25 mouse cellular contexts compared by ENCODE assay signal in the genomic region with DNA sequence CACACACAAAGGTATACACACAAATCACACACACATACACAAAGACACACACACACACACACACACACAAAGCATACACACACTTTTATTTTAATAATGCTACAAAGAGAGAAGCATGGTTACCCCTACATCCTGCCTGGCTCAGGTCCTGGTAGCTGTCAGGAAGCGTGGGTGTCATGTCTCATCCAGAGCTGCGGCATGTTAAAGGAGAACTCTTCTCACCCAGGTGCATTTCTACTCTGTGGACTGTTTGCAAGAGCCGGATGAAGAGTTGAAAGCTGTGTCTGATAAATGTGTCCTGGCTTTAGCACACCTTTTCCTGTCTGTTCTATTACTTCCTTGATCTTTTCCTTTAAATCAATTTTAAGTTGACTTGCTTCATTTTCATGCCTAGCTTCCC. TPM values are rescaled to one million over a fixed set of nuclear protein-coding genes. Genes with fewer than 3 reads are reported as not detected.
DNase-seq lines count a peak whose midpoint lies in the region; ATAC-seq and TF ChIP-seq lines count a peak whose summit lies in the region.
"Had no signal": no experiment of that assay in that cellular context is flagged by ENCODE, and none has a peak within 500 bp of the region (broad histone marks: within the 10 kb centered on the region; RNA-seq: fewer than 3 reads in every experiment).

No protein-coding gene starts in this region.

- H3K27me3 ChIP-seq in kidney, embryonic 16.5 days (ENCODE audit: insufficient read depth, low read length), result no peaks in the 10 kb centered on the region
- no peaks in the 10 kb centered on the region for H3K27me3 ChIP-seq in neural tube, embryonic 11.5 days (ENCODE audit: control insufficient read depth, insufficient read depth, low read length)
- H3K27me3 ChIP-seq in lung, postnatal 0 days (replicated peaks; ENCODE audit: insufficient read depth, low read length), result peaks cover 3% of the 10 kb centered on the region; the same call in 1 of the 2 replicates

- 61% methylated on average over 3 of the region's 3 CpGs for WGBS in kidney, embryonic 16.5 days
- 81% methylated on average over 3 of the region's 3 CpGs for WGBS in neural tube, embryonic 11.5 days
- 43% methylated on average over 3 of the region's 3 CpGs for WGBS in lung, postnatal 0 days

- H3K36me3 ChIP-seq in kidney, embryonic 16.5 days (ENCODE audit: insufficient read depth, low read length), result no peaks in the 10 kb centered on the region
- no peaks in the 10 kb centered on the region for H3K36me3 ChIP-seq in neural tube, embryonic 11.5 days (ENCODE audit: control insufficient read depth, insufficient read depth, low read length)
- H3K36me3 ChIP-seq in lung, postnatal 0 days (ENCODE audit: insufficient read depth, low read length), result no peaks in the 10 kb centered on the region

- no peak for TF ChIP-seq CTCF in lung, postnatal 0 days (IDR thresholded peaks at IDR 0.05)

- no peak for TF ChIP-seq EP300 in lung, postnatal 0 days (IDR thresholded peaks at IDR 0.05)

- H3K4me2 ChIP-seq in kidney, embryonic 16.5 days (replicated peaks; ENCODE audit: low read depth, low read length), result no peak overlapping the region
- no peak overlapping the region for H3K4me2 ChIP-seq in neural tube, embryonic 11.5 days (ENCODE audit: low read depth)
- no peak overlapping the region for H3K4me2 ChIP-seq in lung, postnatal 0 days (replicated peaks; ENCODE audit: low read depth, low read length)

- H3K9ac ChIP-seq in kidney, embryonic 16.5 days (replicated peaks; ENCODE audit: low read length), result no peak overlapping the region
- no peak overlapping the region for H3K9ac ChIP-seq in neural tube, embryonic 11.5 days (ENCODE audit: low read length)
- no peak overlapping the region for H3K9ac ChIP-seq in lung, postnatal 0 days (replicated peaks; ENCODE audit: low read depth)
- H3K9ac ChIP-seq: liver, postnatal 0 days had no signal

- no peaks in the 10 kb centered on the region for H3K4me1 ChIP-seq in kidney, embryonic 16.5 days (ENCODE audit: insufficient read depth, low read length)
- H3K4me1 ChIP-seq in neural tube, embryonic 11.5 days (ENCODE audit: control insufficient read depth, insufficient read depth, low read length), result no peaks in the 10 kb centered on the region
- H3K4me1 ChIP-seq in lung, postnatal 0 days (ENCODE audit: insufficient read depth, low read depth, low read length), result no peaks in the 10 kb centered on the region

- no peak overlapping the region for H3K27ac ChIP-seq in kidney, embryonic 16.5 days (ENCODE audit: low read length)
- no peak overlapping the region for H3K27ac ChIP-seq in neural tube, embryonic 11.5 days (ENCODE audit: low read depth, low read length)
- H3K27ac ChIP-seq in lung, postnatal 0 days (ENCODE audit: low read length), result no peak overlapping the region
- H3K27ac ChIP-seq: heart, adult 2 months; hindbrain, postnatal 0 days; left cerebral cortex, adult 2 months had no signal

- no peak overlapping the region for H3K4me3 ChIP-seq in kidney, embryonic 16.5 days (ENCODE audit: low read length)
- no peak overlapping the region for H3K4me3 ChIP-seq in neural tube, embryonic 11.5 days (ENCODE audit: low read depth, low read length)
- H3K4me3 ChIP-seq in lung, postnatal 0 days (ENCODE audit: low read depth, low read length), result no peak overlapping the region
- H3K4me3 ChIP-seq: heart, adult 2 months; left cerebral cortex, adult 2 months; myocyte had no signal

- ATAC-seq in kidney, embryonic 16.5 days (ENCODE audit: low FRiP score, low TSS enrichment), result no peak
- no peak for ATAC-seq in neural tube, embryonic 11.5 days (ENCODE audit: insufficient read depth, low FRiP score, low TSS enrichment)
- ATAC-seq in lung, postnatal 0 days, result no peak
- ATAC-seq: liver, postnatal 0 days had no signal

- H3K9me3 ChIP-seq in kidney, embryonic 16.5 days (ENCODE audit: low read length), result peaks cover 4% of the 10 kb centered on the region; the same call in 1 of the 2 replicates
- no peaks in the 10 kb centered on the region for H3K9me3 ChIP-seq in neural tube, embryonic 11.5 days (ENCODE audit: control insufficient read depth, low read length)
- H3K9me3 ChIP-seq in lung, postnatal 0 days (ENCODE audit: low read length), result no peaks in the 10 kb centered on the region

- DNase-seq in kidney, adult 11 months, result peak; percentile 15
- DNase-seq in neural tube, embryonic 11.5 days (ENCODE audit: low spot score), result peak; percentile 2
- no peak for DNase-seq in neural tube, embryonic 10.5 days (ENCODE audit: extremely low spot score, low spot score)
- DNase-seq in naive thymus-derived CD4-positive, alpha-beta T cell, adult 2 months (ENCODE audit: low read depth), result peak; percentile 25
- DNase-seq in thymus, postnatal 4 days, result peak; percentile 46
- DNase-seq in layer of hippocampus, adult 8-10 months (ENCODE audit: low spot score in 2 of 2), result no peak
- no peak for DNase-seq in lung, postnatal 0 days (ENCODE audit: low spot score)
- DNase-seq: adrenal gland, postnatal 25 days; cerebellum, adult 11 months; cerebellum, postnatal 25 days; embryo, embryonic 11 days; gastrocnemius, postnatal 14 days; heart, adult 2 months; heart, postnatal 4 days; layer of hippocampus, adult 9-11 months; left cerebral cortex, postnatal 4 days; liver, postnatal 0 days; right cerebral cortex, postnatal 25 days had no signal

RNA-seq across cellular contexts. Expression of a gene that starts 47.2 kb away (rescaled TPM):
- polyA plus RNA-seq in kidney, embryonic 16.5 days (2015; fragmentation: Nextera tagmentation; extraction: Ambion mirVana), result 0.13 and 0.21 TPM in 2 replicates
- 0.16 and 0.32 TPM in 2 replicates for polyA plus RNA-seq in neural tube, embryonic 11.5 days (2014; fragmentation: Nextera tagmentation; extraction: Ambion mirVana)
- 1 to 10 TPM; 7.7 to 8.4 (median 8.1) TPM for total RNA-seq in layer of hippocampus, adult 8-10 months (2022)
- 0.05 and 0.19 TPM in 2 replicates for polyA plus RNA-seq in lung, postnatal 0 days (2015; fragmentation: Nextera tagmentation; extraction: Ambion mirVana)
- total RNA-seq: liver, adult 2 months had no signal
- polyA plus RNA-seq: embryonic facial prominence, embryonic 14.5 days; liver, postnatal 0 days; stomach, embryonic 14.5 days had no signal

Comparison
In these comparisons a context has a peak if more than half of its experiments do, and no peak if none do; other contexts are left out.
1. DNase-seq: peak in kidney, adult 11 months (single experiment), neural tube, embryonic 11.5 days (single experiment), naive thymus-derived CD4-positive, alpha-beta T cell, adult 2 months (single experiment) and thymus, postnatal 4 days (single experiment); none in neural tube, embryonic 10.5 days (single experiment), layer of hippocampus, adult 8-10 months (0 of 2) and lung, postnatal 0 days (single experiment).